Mouse (Mus musculus) limb, embryonic 14.5 days (tissue): ENCODE results near the gene Top1. TPM values are rescaled to one million over a fixed set of nuclear protein-coding genes. Genes with fewer than 3 reads are reported as not detected.

Experiments
- ATAC-seq: fragments of 200-750 bp; cut with Nextera tagmentation; 2 replicates; pipeline ENCODE4 v1.8.0; 2017; ENCODE audit warnings: low read depth, moderate number of reproducible peaks, moderate TSS enrichment; ENCODE audit not compliant: low FRiP score
- DNase-seq: peaks from one replicate; pipeline ENCODE4 v3.0.0-alpha.2; 2015; ENCODE audit warnings: low spot score
- H3K27ac ChIP-seq: fragments of 300-500 bp; sonication (generic); replicated peaks from 2 replicates; pipeline ENCODE4 v1.5.1; 2014; ENCODE audit warnings: low read depth, mild to moderate bottlenecking, low read length, moderate library complexity, mixed read lengths
- H3K27me3 ChIP-seq: fragments of 300-500 bp; sonication (generic); 2 replicates; pipeline ENCODE4 v1.6.1; 2014; ENCODE audit warnings: low read length, mixed read lengths; ENCODE audit not compliant: control insufficient read depth, insufficient read depth
- H3K36me3 ChIP-seq: fragments of 300-500 bp; sonication (generic); 2 replicates; pipeline ENCODE4 v1.6.1; 2014; ENCODE audit warnings: mild to moderate bottlenecking, low read length, moderate library complexity, mixed read lengths; ENCODE audit not compliant: control insufficient read depth, insufficient read depth
- H3K4me1 ChIP-seq: fragments of 300-500 bp; sonication (generic); 2 replicates; pipeline ENCODE4 v1.6.1; 2014; ENCODE audit warnings: antibody characterized with exemption, low read length, mixed read lengths; ENCODE audit not compliant: control insufficient read depth, insufficient read depth
- H3K4me2 ChIP-seq: fragments of 300-500 bp; sonication (generic); replicated peaks from 2 replicates; pipeline ENCODE4 v1.6.1; 2014; ENCODE audit warnings: low read depth, mild to moderate bottlenecking, low read length, moderate library complexity; ENCODE audit not compliant: severe bottlenecking
- H3K4me3 ChIP-seq: fragments of 300-500 bp; sonication (generic); replicated peaks from 2 replicates; pipeline ENCODE4 v1.5.1; 2014; ENCODE audit warnings: low read length
- H3K9ac ChIP-seq: fragments of 300-500 bp; sonication (generic); 2 replicates; pipeline ENCODE4 v1.6.1; 2014; ENCODE audit warnings: mild to moderate bottlenecking, low read depth, low read length, moderate library complexity; ENCODE audit not compliant: severe bottlenecking
- H3K9me3 ChIP-seq: fragments of 300-500 bp; sonication (generic); 2 replicates; pipeline ENCODE4 v1.6.1; 2016; ENCODE audit warnings: low read length; ENCODE audit not compliant: control insufficient read depth
- POLR2A ChIP-seq: fragments of 200-500 bp; IDR thresholded peaks from 2 replicates; pipeline ENCODE4 v1.8.0; 2012; ENCODE audit warnings: inconsistent platforms, mild to moderate bottlenecking, moderate library complexity, borderline replicate concordance; ENCODE audit not compliant: insufficient read depth, insufficient read length; ENCODE audit errors: extremely low read depth
- WGBS: fragments of 180-500 bp; shearing (Covaris S2); extraction: QIAGEN DNeasy Blood & Tissue Kit; methylation state at CpG from one replicate; pipeline ENCODE4 v1.1.7; 2014; 5-methylcytosine and 5-hydroxymethylcytosine counted together
- polyA plus RNA-seq, 2 experiments: library from polyadenylated mRNA; depleted of rRNA in 1 of 2; stranded (reverse) in 1 of 2; unstranded in 1 of 2; fragments of >200 nt; fragmentation: Nextera tagmentation in 1 of 2; extraction: Ambion mirVana in 1 of 2; gene quantifications; 2 replicates each; pipeline versions ENCODE4 v1.2.1 to v1.2.3; 2012 to 2014

The Top1 gene
- polyA plus RNA-seq, 2 experiments, result 46.1 to 65.1 TPM

GRCm38 (mm10) chr2:160620279-160620963, 25.3 kb upstream of the Top1 start:
- DNase-seq, result no peak
- H3K4me2 ChIP-seq, result no peak overlapping the region

DNA sequence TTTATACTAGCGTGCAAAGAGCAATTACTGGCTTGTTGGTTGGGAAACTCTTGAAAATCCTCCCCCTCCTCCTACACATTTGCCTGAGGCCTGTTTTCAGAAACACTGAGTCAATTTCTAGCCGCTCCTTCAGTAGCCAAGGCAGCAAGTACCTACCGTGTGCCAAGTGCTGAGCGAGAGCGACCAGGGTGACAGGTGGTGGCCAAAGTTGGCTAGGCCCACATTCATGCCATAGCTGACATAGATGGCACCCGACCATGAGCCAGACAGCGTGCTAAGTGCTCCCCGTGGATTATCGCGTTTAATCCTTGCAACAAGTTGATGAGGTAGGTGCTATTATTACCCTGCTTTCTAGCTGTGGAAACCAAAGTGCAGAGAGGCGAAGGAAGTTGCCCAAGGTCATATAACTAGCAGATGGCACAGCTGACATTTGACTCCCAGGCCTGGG, 24.7 kb upstream of the Top1 start:
- H3K9me3 ChIP-seq, result no peaks in the 10 kb centered on the region
- ATAC-seq (peak; percentile 53), DNase-seq (peak; percentile 52)
- no peak for TF ChIP-seq POLR2A
- H3K27me3 ChIP-seq, result no peaks in the 10 kb centered on the region
- WGBS, result 37% methylated on average over 11 of the region's 11 CpGs
- H3K4me3 ChIP-seq, result no peak overlapping the region
- no peak overlapping the region for H3K27ac ChIP-seq
- H3K36me3 ChIP-seq, result no peaks in the 10 kb centered on the region
- no peak overlapping the region for H3K4me2 ChIP-seq
- no peak overlapping the region for H3K9ac ChIP-seq
- peaks cover 14% of the 10 kb centered on the region for H3K4me1 ChIP-seq

More at GRCm38 (mm10) chr2:160620279-160620963, 25.3 kb upstream of the Top1 start:
- no peak for TF ChIP-seq POLR2A
- no peak for ATAC-seq
- Histone ChIP-seq H3K4me3 (no peak overlapping the region), H3K36me3 (no peaks in the 10 kb centered on the region), H3K9me3 (no peaks in the 10 kb centered on the region), H3K27ac (no peak overlapping the region), H3K4me1 (peaks cover 14% of the 10 kb centered on the region), H3K27me3 (no peaks in the 10 kb centered on the region), H3K9ac (no peak overlapping the region)
- 51% methylated on average over 6 of the region's 6 CpGs for WGBS

- DNase-seq, result peak; percentile 73
- H3K9me3 ChIP-seq, result no peaks in the 10 kb centered on the region
Measured at GRCm38 (mm10) chr2:160621661-160622211, 24.0 kb upstream of the Top1 start.

GRCm38 (mm10) chr2:160622646-160623045, 23.0 kb upstream of the Top1 start:
- H3K27me3 ChIP-seq, result no peaks in the 10 kb centered on the region

More at GRCm38 (mm10) chr2:160621661-160622211, 24.0 kb upstream of the Top1 start:
- Histone ChIP-seq H3K27me3 (no peaks in the 10 kb centered on the region), H3K9ac (no peak overlapping the region), H3K4me2 (no peak overlapping the region), H3K36me3 (no peaks in the 10 kb centered on the region), H3K4me3 (no peak overlapping the region), H3K27ac (no peak overlapping the region), H3K4me1 (peaks cover 14% of the 10 kb centered on the region)
- ATAC-seq, result no peak
- 55% methylated on average over 5 of the region's 5 CpGs for WGBS
- no peak for TF ChIP-seq POLR2A

DNA sequence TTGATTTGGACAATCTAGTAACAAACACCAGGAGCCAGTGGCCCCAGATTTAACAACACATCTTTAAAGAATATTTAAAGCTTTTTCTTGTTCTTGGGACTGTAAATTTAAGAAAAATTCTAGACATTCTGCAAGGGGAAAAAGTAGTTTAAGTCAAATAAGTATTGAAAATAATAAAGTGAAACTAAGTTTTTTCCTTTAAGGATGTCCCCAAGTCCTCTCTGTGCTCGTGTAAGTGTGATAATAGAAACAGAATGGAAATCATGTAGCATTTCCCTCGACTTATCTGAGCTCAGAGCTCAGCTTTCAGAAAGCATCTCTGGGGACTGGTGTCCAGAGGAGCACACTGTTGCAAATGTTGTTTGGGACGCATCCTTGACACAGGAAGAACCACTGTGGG, 21.9 kb upstream of the Top1 start:
- Histone ChIP-seq H3K27ac (no peak overlapping the region), H3K4me1 (peaks cover 14% of the 10 kb centered on the region), H3K4me2 (no peak overlapping the region), H3K9ac (no peak overlapping the region), H3K36me3 (no peaks in the 10 kb centered on the region), H3K9me3 (no peaks in the 10 kb centered on the region), H3K27me3 (no peaks in the 10 kb centered on the region), H3K4me3 (no peak overlapping the region)
- ATAC-seq (no peak), DNase-seq (no peak)
- TF ChIP-seq POLR2A, result no peak
- 72% methylated on average over 3 of the region's 3 CpGs for WGBS

More at GRCm38 (mm10) chr2:160622646-160623045, 23.0 kb upstream of the Top1 start:
- H3K9me3 ChIP-seq, result no peaks in the 10 kb centered on the region
- no peak overlapping the region for H3K27ac ChIP-seq
- peaks cover 14% of the 10 kb centered on the region for H3K4me1 ChIP-seq
- ATAC-seq, result no peak
- H3K9ac ChIP-seq, result no peak overlapping the region
- no peak overlapping the region for H3K4me2 ChIP-seq
- H3K4me3 ChIP-seq, result no peak overlapping the region
- TF ChIP-seq POLR2A, result no peak
- no peak for DNase-seq
- 91% methylated on average over 3 of the region's 3 CpGs for WGBS
- no peaks in the 10 kb centered on the region for H3K36me3 ChIP-seq
